Comparison of ENCODE assay signal across 8 mouse cellular contexts in the genomic region with DNA sequence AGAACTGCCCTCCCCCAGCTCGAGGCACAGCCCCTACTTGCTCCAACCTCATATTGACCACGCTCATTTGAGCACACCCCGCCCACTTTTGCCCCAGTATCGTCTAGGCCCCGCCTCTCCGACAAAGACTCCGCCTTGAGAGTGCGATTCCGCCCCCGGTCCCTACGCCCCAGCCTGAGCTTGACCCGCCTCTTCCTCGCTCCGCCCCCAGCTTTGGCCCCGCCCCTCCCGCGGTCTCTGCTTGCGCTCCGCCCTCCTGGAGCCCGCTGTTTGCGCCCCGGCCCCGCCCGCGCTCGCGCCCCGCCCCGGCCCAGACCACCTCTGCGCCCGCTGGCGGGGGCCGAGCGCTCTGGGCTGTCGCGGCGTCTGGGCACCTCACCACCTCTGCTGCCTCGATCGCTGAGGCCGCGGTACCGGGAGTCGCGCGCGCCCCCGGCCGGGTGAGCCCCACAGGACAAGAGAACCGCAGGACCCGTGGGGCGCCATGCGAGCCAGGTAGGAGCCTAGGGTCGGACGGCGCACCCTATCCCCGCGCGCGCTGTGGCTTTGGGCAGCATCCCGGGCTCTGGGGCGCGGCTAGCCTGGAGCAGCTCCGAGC. TPM values are rescaled to one million over a fixed set of nuclear protein-coding genes. Genes with fewer than 3 reads are reported as not detected.
A peak's percentile ranks its signal among the peaks of the same experiment; 100 is the strongest.
DNase-seq lines count a peak whose midpoint lies in the region; ATAC-seq and TF ChIP-seq lines count a peak whose summit lies in the region.

A gene (plus strand): TSS at position 313 of the 598 bp plus-strand sequence.

- no peaks in the 10 kb centered on the region for H3K9me3 ChIP-seq in hindbrain, embryonic 11.5 days (ENCODE audit: control insufficient read depth, low read length)
- H3K9me3 ChIP-seq in lung, embryonic 16.5 days (ENCODE audit: control insufficient read depth, low read length), result no peaks in the 10 kb centered on the region

- H3K4me2 ChIP-seq in hindbrain, embryonic 11.5 days (replicated peaks; ENCODE audit: low read depth, low read length), result peak within 1 kb of the TSS; percentile 77
- H3K4me2 ChIP-seq in lung, embryonic 16.5 days (ENCODE audit: low read depth, low read length), result peak within 1 kb of the TSS; percentile 70

- H3K27me3 ChIP-seq in hindbrain, embryonic 11.5 days (ENCODE audit: control insufficient read depth, insufficient read depth, low read length), result no peaks in the 10 kb centered on the region
- no peaks in the 10 kb centered on the region for H3K27me3 ChIP-seq in lung, embryonic 16.5 days (ENCODE audit: control insufficient read depth, insufficient read depth, low read depth, low read length)
- peaks cover 3% of the 10 kb centered on the region for H3K27me3 ChIP-seq in thymus, adult 2 months (ENCODE audit: control insufficient read depth, insufficient read depth, low read length)

- peak within 1 kb of the TSS; percentile 86 for H3K9ac ChIP-seq in hindbrain, embryonic 11.5 days (ENCODE audit: low read depth, low read length)
- H3K9ac ChIP-seq in lung, embryonic 16.5 days (ENCODE audit: low read length), result peak within 1 kb of the TSS; percentile 86

- H3K27ac ChIP-seq in hindbrain, embryonic 11.5 days (ENCODE audit: low read depth, low read length), result peak within 1 kb of the TSS; percentile 78
- peak within 1 kb of the TSS; percentile 92 for H3K27ac ChIP-seq in lung, embryonic 16.5 days (ENCODE audit: low read length)
- H3K27ac ChIP-seq in thymus, adult 2 months (ENCODE audit: control insufficient read depth, insufficient read depth, low read length), result no peak within 1 kb of the TSS

- peak; percentile 98 for DNase-seq in R1 (ENCODE audit: low read depth, low spot score)
- DNase-seq in cerebellum, postnatal 14 days, result peak; percentile 95 to 96
- DNase-seq in frontal cortex, postnatal 10 days (ENCODE audit: low spot score in 2 of 2), result peak; percentile 94 to 96
- DNase-seq in hindbrain, embryonic 11.5 days (ENCODE audit: low spot score), result peak; percentile 99
- DNase-seq in layer of hippocampus, adult 9-11 months, result peak; percentile 98
- peak; percentile 99 for DNase-seq in ovary, adult 18-20 months (ENCODE audit: low spot score)
- DNase-seq in thymus, adult 2 months, result peak; percentile 98

- WGBS in hindbrain, embryonic 11.5 days, result under 1% methylated on average over 61 of the region's 63 CpGs
- under 1% methylated on average over 59 of the region's 63 CpGs for WGBS in lung, embryonic 16.5 days
- WGBS in thymus, adult 2 months, result 1% methylated on average over 60 of the region's 63 CpGs

- no peaks in the 10 kb centered on the region for H3K36me3 ChIP-seq in hindbrain, embryonic 11.5 days (ENCODE audit: control insufficient read depth, insufficient read depth, low read length)
- H3K36me3 ChIP-seq in lung, embryonic 16.5 days (ENCODE audit: control insufficient read depth, insufficient read depth, low read length), result no peaks in the 10 kb centered on the region
- H3K36me3 ChIP-seq in thymus, adult 2 months (ENCODE audit: control insufficient read depth, insufficient read depth, low read length), result no peaks in the 10 kb centered on the region

- peak within 1 kb of the TSS; percentile 90 for H3K4me3 ChIP-seq in hindbrain, embryonic 11.5 days (ENCODE audit: low read depth, low read length)
- peak within 1 kb of the TSS; percentile 85 for H3K4me3 ChIP-seq in lung, embryonic 16.5 days (ENCODE audit: low read length)
- H3K4me3 ChIP-seq in thymus, adult 2 months (ENCODE audit: control insufficient read depth, insufficient read depth, low read length), result peak within 1 kb of the TSS; percentile 70

- ATAC-seq in hindbrain, embryonic 11.5 days (ENCODE audit: low FRiP score), result peak; percentile 96
- ATAC-seq in lung, embryonic 16.5 days (ENCODE audit: low read depth), result peak; percentile 96

- peaks cover 7% of the 10 kb centered on the region; the same call in 1 of the 2 replicates for H3K4me1 ChIP-seq in hindbrain, embryonic 11.5 days (replicated peaks; ENCODE audit: control insufficient read depth, insufficient read depth, low read length)
- H3K4me1 ChIP-seq in lung, embryonic 16.5 days (replicated peaks; ENCODE audit: control insufficient read depth, insufficient read depth, low read length), result peaks cover 29% of the 10 kb centered on the region
- peaks cover 10% of the 10 kb centered on the region for H3K4me1 ChIP-seq in thymus, adult 2 months (replicated peaks; ENCODE audit: control insufficient read depth, insufficient read depth, low read length)

- TF ChIP-seq CTCF in thymus, adult 2 months (IDR thresholded peaks at IDR 0.05; ENCODE audit: borderline replicate concordance, control insufficient read depth, extremely low read depth, insufficient read depth, low read length, poor library complexity), result no peak

- peak; percentile 11; the same call in 1 of the 2 replicates for TF ChIP-seq POLR2A in thymus, adult 2 months (IDR thresholded peaks at IDR 0.05; ENCODE audit: control insufficient read depth, extremely low read depth, insufficient read depth, low read length, poor library complexity)

RNA-seq across cellular contexts. Expression of the gene that starts here (rescaled TPM):
- polyA plus RNA-seq in hindbrain, embryonic 11.5 days (2014; fragmentation: Nextera tagmentation; extraction: Ambion mirVana), result 18.0 and 21.7 TPM in 2 replicates
- polyA plus RNA-seq in lung, embryonic 16.5 days (2015; fragmentation: Nextera tagmentation; extraction: Ambion mirVana), result 26.4 and 27.8 TPM in 2 replicates
- polyA plus RNA-seq in thymus, adult 2 months (2012; rRNA removed), result 8.8 and 9.1 TPM in 2 replicates
